Mouse (Mus musculus): ENCODE results near the gene Mmd2. TPM values are rescaled to one million over a fixed set of nuclear protein-coding genes. Genes with fewer than 3 reads are reported as not detected.
A peak's percentile ranks its signal among the peaks of the same experiment; 100 is the strongest.

Gene Mmd2
- total RNA-seq, 2 experiments from 2014 or later, result 126 to 127 TPM

DNA sequence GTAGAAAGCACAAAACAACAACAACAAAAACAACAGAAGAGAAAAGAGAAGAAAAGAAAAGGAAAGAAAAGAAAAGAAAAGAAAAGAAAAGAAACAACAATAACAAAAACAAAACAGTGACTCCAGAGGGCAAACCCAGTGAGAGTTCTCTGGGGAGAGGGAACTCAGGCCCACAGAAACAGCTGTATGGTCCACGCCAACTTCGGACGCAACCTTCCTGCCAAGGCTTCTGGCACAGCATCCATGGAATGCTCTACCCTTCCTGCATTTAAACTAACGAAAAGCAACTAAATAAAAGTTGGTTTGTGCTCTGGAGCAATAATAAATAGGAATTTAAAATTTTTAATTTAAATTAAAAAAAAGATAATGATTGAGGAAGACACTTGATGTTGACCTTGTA is 51.9 kb downstream of the Mmd2 start:
- intact Hi-C loops (cut with DNase I), result loop anchor here (2.0 to 5.0 kb wide), 2 partner anchors 64 to 161 kb away; no protein-coding TSS in a partner anchor
- no peak for DNase-seq (ENCODE audit: low spot score in 2 of 2)

DNA sequence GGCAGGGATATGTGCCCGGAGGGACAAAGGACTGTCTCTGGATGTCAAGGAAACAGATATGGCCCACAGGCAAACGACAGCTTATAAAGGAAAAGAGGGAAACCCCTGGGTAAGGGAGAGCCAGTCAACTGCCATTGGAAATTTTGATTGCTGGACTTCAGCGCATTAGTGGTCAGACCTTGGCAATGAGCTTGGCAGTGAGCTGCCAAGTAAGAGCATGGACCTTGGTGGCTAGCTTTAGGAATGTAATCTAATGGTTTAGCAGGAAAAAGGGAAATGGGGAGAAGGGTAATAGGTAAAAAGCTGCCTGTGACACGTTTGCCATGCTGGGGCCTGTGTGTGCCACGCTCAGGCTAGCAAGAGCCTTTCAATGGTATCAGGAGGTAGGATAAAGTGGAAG is 52.7 kb downstream of the Mmd2 start:
- DNase-seq (ENCODE audit: low spot score in 2 of 2), result no peak
- intact Hi-C loops (cut with DNase I), result loop anchor here (2.0 to 5.0 kb wide), 2 partner anchors 65 to 161 kb away; no protein-coding TSS in a partner anchor

DNA sequence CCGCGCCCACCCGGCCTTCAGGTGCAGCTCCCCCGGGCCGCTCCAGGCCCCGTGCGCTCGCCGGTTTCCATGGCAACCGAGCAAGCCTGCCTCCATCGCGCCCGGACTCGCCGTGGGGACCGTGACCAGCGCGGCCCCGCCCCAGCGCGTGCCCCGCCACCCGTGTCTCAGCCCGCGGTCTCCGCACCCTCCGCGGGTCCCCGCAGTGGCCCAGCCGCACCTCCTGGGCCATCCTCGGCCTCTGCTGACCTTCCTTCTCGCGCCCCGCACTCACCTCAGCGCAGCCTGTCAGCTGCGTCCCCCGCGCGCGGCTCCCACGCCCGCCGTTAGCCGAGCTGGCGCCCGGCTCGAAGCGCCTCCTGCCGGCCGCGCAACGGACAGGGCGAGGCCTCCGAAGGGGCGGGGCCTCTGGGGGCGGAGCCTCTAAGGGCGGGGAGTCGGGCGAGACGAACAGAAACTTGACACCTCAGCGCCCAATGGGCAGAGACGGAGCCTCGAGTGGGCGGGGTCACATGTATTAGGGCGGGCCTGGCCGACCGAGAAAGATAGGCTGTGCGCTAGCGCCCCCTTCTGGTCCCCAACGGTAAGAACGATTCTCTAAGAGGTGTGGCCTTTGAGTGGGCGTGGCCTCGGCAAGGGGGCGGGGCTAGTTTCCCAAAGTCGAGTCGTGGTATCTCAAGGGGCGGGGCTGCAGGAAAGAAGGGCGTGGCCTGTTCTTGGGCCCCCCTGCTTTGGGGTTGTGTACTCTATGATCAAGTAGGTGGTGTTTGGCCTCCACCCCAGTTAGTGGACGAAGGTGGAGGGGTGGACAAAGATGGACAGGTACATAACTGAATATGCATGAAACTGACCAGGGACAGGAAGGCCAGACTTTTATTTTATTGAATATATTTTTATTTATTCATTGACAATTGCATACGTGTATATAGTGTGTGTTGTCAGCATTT is 57.6 kb downstream of the Mmd2 start, which contains the start of gene Radil:
Radil (minus strand) TSS at position 393 of the 947 bp plus-strand sequence.
- DNase-seq (ENCODE audit: low spot score in 2 of 2), result peak; percentile 99
- intact Hi-C loops (cut with DNase I), result loop anchor here (2.0 kb wide), 2 partner anchors 50 to 72 kb away; no protein-coding TSS in a partner anchor

GRCm38 (mm10) chr5:142549961-142550705 is 58.5 kb downstream of the Mmd2 start:
- intact Hi-C loops (cut with DNase I), result loop anchor here (2.0 kb wide), 2 partner anchors 49 to 71 kb away; no protein-coding TSS in a partner anchor

GRCm38 (mm10) chr5:142549441-142549840 is 59.2 kb downstream of the Mmd2 start:
- intact Hi-C loops (cut with DNase I), result no loop called here
- DNase-seq (ENCODE audit: low spot score in 2 of 2), result no peak

More at GRCm38 (mm10) chr5:142549961-142550705, 58.5 kb downstream of the Mmd2 start:
- DNase-seq (ENCODE audit: low spot score in 2 of 2), result peak; percentile 58 to 60

- intact Hi-C loops (cut with DNase I), result no loop called here
- no peak for DNase-seq (ENCODE audit: low spot score in 2 of 2)
Measured at GRCm38 (mm10) chr5:142547066-142547465, 61.5 kb downstream of the Mmd2 start.

- intact Hi-C loops (cut with DNase I), result no loop called here
- DNase-seq (ENCODE audit: low spot score in 2 of 2), result no peak
Measured at GRCm38 (mm10) chr5:142546344-142546743, 62.3 kb downstream of the Mmd2 start.

GRCm38 (mm10) chr5:142545014-142545795 is 63.4 kb downstream of the Mmd2 start:
- intact Hi-C loops (cut with DNase I), result no loop called here
- no peak for DNase-seq (ENCODE audit: low spot score in 2 of 2)

DNA sequence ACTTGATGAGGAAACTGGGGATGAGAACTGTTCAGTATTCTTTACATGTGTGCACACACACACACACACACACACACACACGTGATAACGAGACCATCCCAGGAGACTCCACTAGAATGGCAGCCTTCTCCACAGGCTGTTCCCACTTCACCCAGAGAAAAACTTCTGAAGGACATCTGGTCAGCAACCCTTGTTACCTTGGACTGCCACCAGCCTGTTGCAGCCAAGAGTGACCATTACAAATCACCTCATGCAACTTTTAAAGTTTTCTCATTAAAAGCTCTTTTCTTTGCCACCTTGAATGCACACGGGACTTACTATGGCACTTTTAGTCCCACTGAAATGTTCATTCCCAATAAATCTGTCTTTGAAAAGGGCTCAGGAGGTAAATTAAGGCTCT is 71.3 kb downstream of the Mmd2 start:
- intact Hi-C loops (cut with DNase I), result no loop called here
- no peak for DNase-seq (ENCODE audit: low spot score in 2 of 2)

GRCm38 (mm10) chr5:142535388-142535787 is 73.2 kb downstream of the Mmd2 start:
- no peak for DNase-seq (ENCODE audit: low spot score in 2 of 2)
- intact Hi-C loops (cut with DNase I), result no loop called here

GRCm38 (mm10) chr5:142529915-142530314 is 78.7 kb downstream of the Mmd2 start, which contains the start of gene Papolb:
Gene Papolb, minus strand, starts transcription at chr5:142530076.
- DNase-seq (ENCODE audit: low spot score in 2 of 2), result no peak
- intact Hi-C loops (cut with DNase I), result no loop called here

DNA sequence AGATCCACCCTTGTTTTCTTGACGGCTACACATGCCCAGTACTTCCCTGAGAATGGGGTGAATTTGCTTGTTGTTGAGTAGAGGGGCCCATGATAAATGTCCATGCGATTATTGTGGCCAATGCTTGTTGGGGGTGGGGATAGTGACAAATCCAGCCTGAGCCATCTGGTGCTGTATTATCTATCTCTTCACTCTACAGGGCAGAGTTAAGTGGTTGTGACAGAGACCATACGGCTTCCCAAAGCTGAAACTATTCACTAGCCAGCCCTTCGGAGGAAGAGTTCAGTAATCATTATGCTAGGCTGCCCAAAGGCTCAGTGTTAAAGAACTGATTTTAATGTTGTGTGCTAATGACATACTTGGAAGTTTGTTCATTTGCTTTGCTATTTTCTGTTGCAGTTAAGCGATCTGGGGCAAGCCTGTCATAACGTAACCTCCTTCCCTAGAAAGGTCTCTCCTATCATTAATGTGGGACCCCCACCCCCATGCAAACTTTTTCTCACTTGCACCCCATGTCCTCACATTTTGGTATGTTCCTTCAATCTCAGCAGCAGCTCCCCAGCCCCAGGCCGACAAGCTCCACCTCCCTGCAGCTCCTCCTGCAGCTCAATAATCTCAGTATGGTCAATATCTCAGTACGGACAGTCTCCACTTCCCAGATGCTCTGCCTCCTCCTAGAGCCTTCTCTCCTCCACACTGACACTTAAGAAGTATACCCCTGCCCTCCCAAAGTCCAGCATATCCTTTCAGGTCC is 83.7 kb downstream of the Mmd2 start:
- intact Hi-C loops (cut with DNase I), result no loop called here

GRCm38 (mm10) chr5:142521195-142521866 is 87.3 kb downstream of the Mmd2 start:
- intact Hi-C loops (cut with DNase I), result no loop called here
- DNase-seq (ENCODE audit: low spot score in 2 of 2), result no peak

More for the DNA sequence above, 83.7 kb downstream of the Mmd2 start:
- no peak for DNase-seq (ENCODE audit: low spot score in 2 of 2)

DNA sequence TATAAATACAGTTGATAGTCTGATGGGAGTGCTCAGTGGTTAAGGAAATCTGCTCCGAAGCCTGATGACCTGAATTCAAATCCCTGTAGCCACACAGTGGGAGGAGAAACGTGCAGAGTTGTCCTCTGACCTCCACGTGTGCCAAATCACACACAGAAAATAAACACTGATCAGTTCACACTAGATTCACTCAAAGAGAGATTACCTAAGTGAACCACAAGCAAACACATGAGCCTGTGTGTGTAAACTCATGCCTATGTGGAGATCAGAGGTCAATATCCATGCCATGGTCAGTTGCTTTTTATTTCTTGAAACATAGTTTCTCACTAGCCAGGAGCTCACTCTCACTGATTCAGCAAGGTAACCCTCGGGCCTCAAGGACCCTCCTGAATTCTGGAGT is 88.2 kb downstream of the Mmd2 start:
- intact Hi-C loops (cut with DNase I), result no loop called here
- DNase-seq (ENCODE audit: low spot score in 2 of 2), result no peak

- peak in 1 of 2 experiments; percentile 40 for DNase-seq (ENCODE audit: low spot score in 2 of 2)
- intact Hi-C loops (cut with DNase I), result no loop called here
Measured at GRCm38 (mm10) chr5:142518973-142519372, 89.6 kb downstream of the Mmd2 start.

Measured in left cerebral cortex, postnatal 14 days (tissue).